Mouse (Mus musculus): Measurements from ENCODE around the gene Cyp8b1.

DNA sequence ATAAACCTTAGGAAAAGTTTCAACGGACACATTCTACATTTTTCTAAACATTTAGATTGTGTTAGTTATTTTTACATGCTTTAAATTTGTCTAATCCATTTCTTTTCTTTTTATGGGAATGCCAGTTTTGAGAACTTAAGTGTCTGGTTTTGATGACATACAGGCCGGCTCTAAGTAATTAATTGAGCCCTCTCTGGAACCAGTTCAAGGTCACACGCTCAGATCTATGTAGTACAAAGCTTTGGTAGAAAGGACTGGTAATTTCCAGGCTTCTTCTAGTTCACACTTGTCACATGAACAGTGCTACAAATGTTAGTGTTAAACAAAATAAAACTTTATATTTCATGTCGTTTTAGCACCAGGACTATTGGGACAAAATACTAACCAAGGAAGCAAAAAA lies 51.3 kb downstream of the Cyp8b1 start:
- TF ChIP-seq CTCF (IDR thresholded peaks at IDR 0.05; ENCODE audit: control insufficient read depth, insufficient read depth, insufficient read length) (no peak), MYOD1 (IDR thresholded peaks at IDR 0.05; ENCODE audit: control insufficient read depth, insufficient read length, low read depth) (no peak), USF1 (IDR thresholded peaks at IDR 0.05; ENCODE audit: low read depth) (no peak), MYOG (IDR thresholded peaks at IDR 0.05; ENCODE audit: control insufficient read depth, extremely low read depth, insufficient read length) (no peak), MAX (IDR thresholded peaks at IDR 0.05) (no peak)

All from C2C12 (cell line).